Mouse (Mus musculus) thymus, adult 18-20 months (tissue): ENCODE measurements around the gene Trim26.
"Not testable (repeated sequence)": the region's sequence is repeated elsewhere in the genome, so short reads cannot be mapped to it uniquely, and the experiment has no call there.

Experiments
- DNase-seq, 2 experiments: peaks; one replicate each; pipeline ENCODE4 v3.0.0; 2022; ENCODE audit warnings: mixed read lengths in 2 of 2

Gene Trim26

DNA sequence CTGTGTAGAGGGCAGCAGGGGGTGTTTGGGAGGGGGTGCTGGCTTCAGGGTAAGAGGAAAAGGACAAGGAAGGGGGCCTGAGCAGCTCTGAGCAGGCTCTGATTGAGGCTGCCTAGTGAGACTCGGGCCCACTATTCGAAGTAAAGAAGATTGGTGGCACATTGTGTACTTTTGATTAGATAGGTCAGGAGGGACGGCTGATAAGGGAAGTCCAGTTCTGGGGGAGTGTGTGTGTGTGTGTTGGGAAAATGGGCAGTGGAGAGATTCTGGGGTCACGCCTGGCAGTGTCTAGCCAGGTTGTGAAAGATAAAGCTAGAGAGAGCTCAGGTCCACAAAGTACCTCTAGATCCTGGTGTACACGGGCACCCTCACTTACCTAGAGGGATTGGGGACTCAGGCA lies 14.7 kb downstream of the Trim26 start:
- DNase-seq = no peak

DNA sequence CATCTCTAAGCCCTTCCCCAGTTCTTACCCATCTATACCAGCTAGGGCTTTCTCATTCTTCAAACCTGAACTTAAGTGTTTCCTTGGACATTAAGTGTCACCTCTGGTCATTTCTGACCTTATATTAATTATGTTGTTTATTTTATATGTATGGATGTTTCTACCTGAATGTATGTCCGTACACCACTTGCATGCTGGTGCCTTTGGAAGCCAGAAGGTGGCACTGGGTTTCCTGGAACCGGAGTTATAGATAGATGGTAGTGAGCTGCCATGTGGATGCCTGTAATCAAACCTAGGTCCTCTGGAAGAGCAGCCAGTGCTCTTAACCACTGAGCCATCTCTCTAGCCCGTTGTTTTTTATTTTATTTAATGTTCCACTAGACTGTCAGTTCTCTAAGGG lies 18.6 kb downstream of the Trim26 start:
- DNase-seq = no peak

- no peak for DNase-seq
Measured at GRCm38 (mm10) chr17:36856236-36856635, 19.3 kb downstream of the Trim26 start.

- DNase-seq = no peak
Measured at GRCm38 (mm10) chr17:36858181-36858580, 21.2 kb downstream of the Trim26 start.

DNA sequence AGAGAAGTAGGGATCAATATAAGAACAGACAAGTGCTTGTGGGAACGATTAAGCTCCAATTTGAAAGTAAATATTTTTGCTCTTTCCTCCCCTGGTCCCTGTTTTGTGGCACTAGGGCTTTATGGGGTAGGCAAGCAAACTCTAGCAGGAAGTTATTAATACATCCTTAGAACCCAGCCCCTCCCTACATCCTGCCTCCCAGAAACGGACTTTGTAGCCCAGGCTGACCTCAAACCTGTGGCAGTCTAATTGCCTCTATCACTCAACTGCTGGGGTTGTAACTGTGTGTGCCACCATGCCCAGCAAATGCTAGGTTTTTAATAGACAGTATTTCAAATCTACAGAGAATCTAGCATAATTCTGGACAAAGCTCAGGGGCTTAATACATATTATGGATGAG lies 24.7 kb downstream of the Trim26 start:
- no peak for DNase-seq

- DNase-seq = no peak
Measured at GRCm38 (mm10) chr17:36866719-36867527, 30.0 kb downstream of the Trim26 start, which contains the start of gene Trim15. TSS of gene Trim15 (minus strand) at chr17:36867210.

DNA sequence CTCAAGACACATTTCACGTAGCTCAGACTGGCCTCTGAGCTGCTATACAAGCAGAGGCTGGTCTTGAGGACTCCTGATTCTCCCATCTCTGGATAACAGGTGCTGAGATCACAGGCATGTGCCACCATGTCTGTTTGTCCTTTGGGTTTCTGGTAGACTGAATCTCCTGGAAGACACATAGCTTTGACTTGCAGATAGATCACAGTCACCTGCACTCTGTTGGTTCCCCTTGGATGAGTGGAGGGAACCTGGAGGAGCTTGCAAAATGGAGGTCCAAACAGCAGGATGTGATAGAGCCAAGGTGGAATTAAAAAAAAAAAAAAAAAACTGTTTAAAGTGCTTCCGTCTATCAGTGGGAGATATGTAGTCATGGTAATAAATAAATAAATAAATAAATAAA lies 31.9 kb downstream of the Trim26 start:
- DNase-seq = no peak

DNA sequence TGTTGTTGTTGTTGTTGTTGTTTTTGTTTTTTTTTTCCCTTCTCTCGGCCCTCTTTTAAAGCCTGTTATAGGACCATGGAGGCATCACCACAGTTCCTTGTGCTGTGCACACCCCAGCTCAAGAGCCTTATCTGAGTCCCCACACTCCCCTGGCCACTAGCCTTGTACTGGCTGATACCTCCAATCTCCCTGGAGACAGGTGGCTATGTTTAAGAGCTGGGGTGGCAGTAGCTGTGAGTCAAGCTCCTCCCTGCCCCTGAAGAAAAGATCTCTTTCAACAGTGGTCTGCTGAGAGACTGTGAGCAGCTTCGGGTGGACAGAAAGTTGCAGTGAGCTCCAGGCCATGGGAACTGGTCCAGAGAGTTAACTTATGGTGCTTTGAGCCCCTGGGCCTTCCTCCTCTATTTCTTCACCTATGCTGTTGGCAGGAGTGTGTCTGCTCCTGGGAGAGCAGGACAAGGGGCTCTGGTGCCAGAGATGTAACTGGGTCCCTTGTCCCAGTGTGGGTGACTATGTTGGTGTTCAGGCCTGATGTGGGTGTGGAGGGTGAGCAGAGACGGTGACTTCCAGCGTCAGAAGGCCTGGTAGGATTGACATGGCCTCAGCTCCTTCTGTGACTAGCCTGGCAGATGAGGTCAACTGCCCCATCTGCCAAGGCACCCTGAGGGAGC lies 32.5 kb downstream of the Trim26 start, which contains the start of gene Trim10:
Gene Trim10 (plus strand): TSS at position 291 of the 671 bp plus-strand sequence.
- DNase-seq = no peak

DNA sequence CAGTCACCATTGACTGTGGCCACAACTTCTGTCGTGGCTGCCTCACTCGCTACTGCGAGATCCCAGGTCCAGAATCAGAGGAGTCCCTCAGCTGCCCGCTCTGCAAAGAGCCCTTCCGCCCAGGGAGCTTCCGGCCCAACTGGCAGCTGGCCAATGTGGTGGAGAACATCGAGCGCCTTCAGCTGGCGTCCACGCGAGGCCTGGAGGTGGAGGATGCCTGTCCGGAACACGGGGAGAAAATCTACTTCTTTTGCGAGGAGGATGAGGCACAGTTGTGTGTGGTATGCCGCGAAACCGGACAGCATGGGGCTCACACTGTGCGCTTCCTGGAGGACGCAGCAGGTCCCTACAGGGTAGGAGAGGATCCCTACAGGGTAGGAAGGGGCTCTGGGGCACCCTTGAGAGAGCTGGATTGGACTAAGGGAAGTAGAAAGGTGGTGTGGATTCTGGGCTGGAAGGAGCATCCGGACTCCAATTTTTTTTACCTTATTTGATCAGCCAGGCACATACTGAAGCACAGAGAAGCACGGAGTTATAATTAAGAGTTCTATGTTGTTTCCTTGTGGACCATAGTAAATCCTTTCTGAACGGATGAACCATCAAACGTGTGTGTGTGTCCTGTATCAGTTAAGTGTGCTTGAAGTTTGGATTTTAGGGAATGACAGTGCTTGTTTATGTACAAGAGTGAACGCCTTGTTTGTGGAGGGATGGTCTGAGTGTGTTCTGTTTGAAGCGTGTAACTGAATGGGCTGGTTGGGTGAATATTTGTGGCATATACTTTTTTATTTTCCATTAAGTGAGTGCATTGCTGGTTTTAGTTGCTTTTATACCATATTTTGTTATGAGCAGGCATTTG lies 33.2 kb downstream of the Trim26 start:
- no peak for DNase-seq

- DNase-seq = no peak
Measured at GRCm38 (mm10) chr17:36874636-36875035, 37.7 kb downstream of the Trim26 start.

DNA sequence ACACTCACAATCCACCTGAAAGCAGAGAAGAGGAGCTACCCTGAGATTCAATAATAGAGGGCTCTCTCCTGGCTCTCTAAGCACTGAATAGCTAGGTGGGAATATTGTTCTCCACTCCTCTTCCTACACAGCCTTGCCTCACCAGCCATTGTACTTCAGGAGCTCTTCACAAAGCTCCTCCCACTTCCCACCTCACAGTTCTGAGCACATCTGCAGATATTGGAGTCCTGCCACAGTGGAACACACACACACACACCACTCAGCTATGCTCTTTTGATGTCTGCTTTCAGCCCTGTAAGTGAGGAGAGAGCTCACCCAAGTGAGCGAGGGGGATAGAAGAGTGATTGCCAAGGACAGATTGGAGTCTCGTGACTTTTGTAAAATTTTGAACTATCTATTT lies 46.4 kb downstream of the Trim26 start:
- no peak for DNase-seq

DNA sequence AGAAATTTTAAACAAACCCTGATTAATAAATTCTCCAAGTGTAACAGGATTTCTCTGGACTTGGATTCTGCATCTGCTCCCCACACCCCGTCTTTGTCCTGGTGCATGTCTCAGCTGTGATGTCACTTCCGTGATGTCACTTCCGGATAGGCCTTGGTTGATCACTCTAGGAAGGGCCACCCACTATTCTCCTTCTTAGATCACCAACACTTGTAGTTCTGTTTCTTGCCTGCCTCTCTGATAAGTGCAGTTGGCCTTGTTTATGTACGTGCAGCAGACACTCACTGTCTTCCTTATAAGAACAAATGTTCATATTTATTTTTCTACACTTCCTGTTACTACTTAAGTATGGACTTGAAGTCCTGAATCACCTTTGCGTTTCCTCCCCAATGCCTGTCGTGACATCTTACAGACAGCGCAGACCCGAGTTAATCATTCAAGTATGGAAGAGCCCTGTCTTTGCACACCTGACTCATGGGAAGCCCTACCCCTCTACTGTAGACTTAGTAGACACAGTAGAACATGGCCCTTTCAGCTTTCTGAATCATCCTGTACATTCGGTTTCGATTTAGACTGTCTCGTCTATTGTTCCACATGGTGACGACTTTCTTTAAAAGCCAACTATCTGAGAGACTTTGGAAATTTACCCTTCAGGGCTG lies 48.3 kb downstream of the Trim26 start:
- DNase-seq = no peak

GRCm38 (mm10) chr17:36890073-36890903 lies 53.4 kb downstream of the Trim26 start, which contains the start of gene Trim40:
TSS of gene Trim40 (minus strand) at chr17:36890123.
- no peak for DNase-seq

DNA sequence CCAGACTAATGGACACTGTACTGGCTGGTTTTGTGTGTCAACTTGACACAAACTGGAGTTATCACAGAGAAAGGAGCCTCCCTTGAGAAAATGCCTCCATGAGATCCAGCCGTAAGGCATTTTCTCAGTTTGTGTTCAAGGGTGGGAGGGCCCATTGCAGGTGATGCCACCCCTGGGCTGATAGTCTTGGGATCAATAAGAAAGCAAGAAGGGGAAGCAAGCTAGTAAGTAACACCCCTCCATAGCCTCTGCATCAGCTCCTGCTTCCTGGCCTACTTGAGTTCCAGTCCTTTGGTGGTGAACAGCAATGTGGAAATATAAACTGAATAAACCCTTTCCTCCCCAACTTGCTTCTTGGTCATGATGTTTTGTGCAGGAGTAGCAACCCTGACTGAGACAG lies 54.6 kb downstream of the Trim26 start:
- DNase-seq = not testable (repeated sequence)

- no peak for DNase-seq
Measured at GRCm38 (mm10) chr17:36892362-36892761, 55.4 kb downstream of the Trim26 start.

- no peak for DNase-seq
Measured at GRCm38 (mm10) chr17:36893387-36893786, 56.5 kb downstream of the Trim26 start.

DNA sequence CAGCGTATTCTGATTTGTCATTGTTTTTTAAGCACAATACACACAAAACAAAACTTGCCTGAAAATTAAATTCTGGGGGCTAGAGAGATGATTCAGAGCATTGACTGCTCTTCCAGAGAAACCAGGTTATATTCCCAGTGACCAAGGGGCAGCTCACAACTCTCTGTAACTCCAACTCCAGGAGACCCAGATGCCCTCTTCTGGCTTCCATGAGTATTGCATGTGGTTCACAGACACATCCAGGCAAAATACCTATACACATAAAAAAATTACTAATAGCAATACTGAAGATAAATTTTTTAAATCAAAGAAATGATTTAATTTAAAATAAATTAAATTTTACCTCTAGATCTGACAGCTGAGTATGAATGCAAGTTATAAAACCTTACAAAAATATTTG lies 59.6 kb downstream of the Trim26 start:
- no peak for DNase-seq

- no peak for DNase-seq
Measured at GRCm38 (mm10) chr17:36897065-36897464, 60.1 kb downstream of the Trim26 start.

GRCm38 (mm10) chr17:36897552-36898205 lies 60.7 kb downstream of the Trim26 start, which contains the start of gene Trim31:
TSS of gene Trim31 (plus strand) at chr17:36898118.
- DNase-seq = no peak

- no peak for DNase-seq
Measured at GRCm38 (mm10) chr17:36899376-36899775, 62.4 kb downstream of the Trim26 start.

GRCm38 (mm10) chr17:36900001-36900400 lies 63.1 kb downstream of the Trim26 start:
- no peak for DNase-seq
